Mouse (Mus musculus): ENCODE results near the gene Zfp639.
A peak's percentile ranks its signal among the peaks of the same experiment; 100 is the strongest.

Gene Zfp639

DNA sequence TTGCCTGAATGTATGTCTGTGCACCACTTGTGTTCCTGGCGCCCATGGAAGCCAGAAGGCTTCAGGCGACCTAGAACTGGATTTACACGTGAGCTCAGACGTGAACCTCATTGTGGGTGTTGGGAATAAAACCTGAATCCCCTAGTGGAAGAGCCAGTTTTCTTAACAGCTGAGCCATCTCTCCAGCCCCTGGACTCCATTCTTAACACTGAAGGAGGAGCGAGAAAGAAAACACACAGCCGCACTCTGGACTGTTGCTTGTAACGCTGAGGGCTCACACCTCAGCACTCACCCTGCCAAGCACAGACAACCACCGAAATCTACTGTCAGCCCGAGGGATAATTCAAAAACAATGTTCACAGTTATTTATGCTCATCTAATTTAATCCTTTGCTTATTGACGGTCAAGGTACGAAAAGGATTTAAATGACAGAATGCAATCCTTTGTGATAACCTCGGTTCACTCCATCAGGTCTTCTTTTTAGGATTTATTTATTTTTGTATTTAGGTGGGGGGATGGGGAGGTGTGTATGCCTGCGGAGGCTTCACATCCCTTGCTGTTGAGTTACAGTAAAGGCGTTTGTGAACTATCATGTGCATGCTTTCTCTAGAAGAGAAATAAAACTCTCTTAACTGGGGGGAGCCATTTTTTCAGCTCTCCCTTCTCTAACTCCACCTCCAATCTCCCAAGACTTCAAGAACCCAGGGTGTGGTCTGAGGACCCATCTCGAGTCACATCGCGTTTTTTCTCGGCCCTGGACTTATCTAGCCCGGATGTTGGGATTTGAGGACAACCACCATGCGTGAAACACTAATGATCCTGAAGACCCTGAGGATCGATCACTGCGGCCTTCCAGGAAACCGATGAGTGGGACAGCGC is at the start of gene Zfp639:
TSS of gene Zfp639 (plus strand) at position 764 of the 879 bp plus-strand sequence.
- DNase-seq (ENCODE audit: low read depth) = peak; percentile 39

DNA sequence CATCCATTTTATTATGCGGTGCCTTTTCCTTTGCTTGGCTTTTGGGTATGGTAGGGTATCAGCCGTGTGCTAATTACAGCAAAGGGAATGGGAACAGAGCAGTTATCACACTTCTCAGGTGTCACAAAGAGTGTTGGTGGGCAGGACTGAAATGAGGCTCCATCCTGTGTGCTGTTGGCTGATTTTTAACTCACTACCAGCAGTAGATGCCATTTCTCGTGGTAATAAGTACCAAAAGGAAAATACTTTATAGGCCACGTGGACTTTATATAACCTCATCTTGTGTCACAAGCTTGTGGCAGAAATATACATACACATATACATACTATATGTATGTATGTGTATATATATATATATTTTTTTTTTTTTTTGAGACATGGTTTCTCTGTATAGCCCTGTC is 42.7 kb upstream of the Zfp639 start:
- DNase-seq (ENCODE audit: low read depth) = no peak

DNA sequence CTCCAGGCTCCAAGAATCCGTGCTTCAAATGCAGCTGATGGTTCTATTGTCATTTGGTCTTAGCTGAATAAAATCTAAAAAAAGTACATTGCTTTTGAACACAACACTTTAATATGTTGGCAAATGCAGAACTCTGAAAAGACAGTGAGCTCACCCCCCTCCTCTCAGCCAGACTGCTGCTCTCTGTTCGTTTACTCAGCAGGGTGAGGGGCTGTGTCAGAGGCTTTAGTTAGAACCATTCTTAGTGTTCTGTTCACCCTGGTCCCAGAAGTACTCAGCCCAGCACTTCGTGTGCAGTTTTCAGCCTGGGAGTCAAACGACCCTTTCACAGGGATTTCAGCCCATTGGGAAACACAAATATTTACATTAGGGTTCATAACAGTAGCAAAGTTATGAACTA is 41.6 kb upstream of the Zfp639 start:
- no peak for DNase-seq (ENCODE audit: low read depth)

DNA sequence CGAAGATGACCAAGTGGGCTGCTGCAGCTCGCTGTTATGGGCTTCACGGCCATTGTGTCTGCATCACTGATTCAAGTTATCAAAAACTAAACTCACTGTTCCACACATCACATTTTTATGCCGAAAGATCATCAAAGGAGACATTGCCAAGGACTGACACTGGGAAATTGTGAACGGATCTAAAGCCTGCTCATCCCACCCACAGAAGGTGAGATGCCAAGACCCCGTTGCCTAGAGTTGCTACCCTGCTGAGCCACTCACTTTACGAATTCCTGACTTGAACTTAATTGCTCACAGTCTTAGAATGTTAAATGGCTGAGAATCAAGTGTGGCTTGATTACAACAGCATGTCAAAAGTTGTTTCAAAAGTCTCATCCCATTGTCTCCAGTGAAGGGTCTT is 39.6 kb upstream of the Zfp639 start:
- no peak for DNase-seq (ENCODE audit: low read depth)

DNA sequence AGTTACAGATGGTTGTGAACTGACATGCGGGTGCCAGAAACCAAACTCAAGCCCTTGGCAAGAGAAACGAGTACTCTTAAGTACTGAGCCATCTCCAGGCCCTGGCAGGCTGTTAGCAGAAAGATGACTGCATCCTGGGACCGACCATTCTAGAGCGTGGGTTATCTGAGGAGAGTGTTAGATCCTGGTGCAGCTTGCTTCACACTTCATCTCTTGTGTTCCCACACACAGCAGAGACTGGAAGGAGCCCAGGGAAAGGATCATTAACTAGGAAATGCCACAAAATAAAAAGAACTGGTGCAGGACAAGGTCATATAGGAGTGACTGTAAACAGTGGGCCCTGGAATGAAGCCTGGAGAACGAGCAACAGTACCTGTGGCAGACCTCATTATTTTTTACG is 39.0 kb upstream of the Zfp639 start:
- no peak for DNase-seq (ENCODE audit: low read depth)

DNA sequence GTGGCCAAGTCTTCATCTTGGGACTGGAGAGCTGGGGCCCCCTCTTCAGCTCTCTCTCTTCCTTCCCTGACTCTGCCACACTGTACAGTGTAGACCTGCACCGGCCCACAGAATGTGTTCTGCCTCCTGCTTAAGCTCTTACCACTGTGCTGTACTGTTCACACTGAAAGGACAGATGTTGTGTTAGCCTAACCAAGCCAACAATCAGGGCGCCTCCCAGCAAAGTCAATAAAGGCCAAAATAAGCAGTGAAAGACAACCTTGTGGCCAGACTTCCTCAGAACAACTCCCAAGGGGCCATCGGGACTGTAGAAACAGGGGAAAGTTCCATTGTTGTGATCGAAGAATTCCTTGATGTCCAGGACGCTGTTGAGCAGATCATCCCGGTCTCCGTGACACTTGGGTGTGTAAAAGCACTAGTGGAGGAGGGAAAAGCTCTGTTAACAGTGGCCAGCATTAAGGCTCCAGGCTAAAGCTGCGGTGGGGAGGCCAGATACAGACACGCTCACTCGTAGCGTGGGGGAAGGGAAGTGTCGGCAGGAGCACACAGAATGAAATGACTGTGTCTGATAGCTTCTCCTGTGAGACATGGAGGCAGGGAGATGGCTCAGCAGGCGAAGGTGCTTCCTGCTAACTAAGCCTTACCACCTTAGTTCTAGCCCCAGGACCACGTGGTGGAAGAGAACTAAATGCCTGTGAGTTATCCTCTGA is 37.7 kb upstream of the Zfp639 start:
- DNase-seq (ENCODE audit: low read depth) = no peak

DNA sequence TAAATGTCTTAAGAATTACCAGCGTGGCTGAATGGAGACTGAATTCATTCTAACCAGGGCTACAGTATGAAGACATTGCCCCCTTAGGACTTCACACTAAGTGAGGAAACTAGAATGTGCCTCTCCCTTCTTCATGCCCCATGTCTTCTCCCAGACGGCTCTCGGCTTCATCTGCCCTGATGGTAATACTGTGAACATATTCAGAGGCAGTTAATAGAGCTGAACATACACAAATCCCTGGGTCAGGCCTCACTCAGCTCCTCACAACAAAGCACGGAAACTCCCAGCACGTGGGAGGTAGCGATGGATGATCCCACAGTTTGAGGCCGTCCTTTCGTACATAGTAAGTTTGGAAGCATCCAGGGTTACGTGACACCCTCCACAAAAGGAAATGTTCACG is 36.9 kb upstream of the Zfp639 start:
- no peak for DNase-seq (ENCODE audit: low read depth)

DNA sequence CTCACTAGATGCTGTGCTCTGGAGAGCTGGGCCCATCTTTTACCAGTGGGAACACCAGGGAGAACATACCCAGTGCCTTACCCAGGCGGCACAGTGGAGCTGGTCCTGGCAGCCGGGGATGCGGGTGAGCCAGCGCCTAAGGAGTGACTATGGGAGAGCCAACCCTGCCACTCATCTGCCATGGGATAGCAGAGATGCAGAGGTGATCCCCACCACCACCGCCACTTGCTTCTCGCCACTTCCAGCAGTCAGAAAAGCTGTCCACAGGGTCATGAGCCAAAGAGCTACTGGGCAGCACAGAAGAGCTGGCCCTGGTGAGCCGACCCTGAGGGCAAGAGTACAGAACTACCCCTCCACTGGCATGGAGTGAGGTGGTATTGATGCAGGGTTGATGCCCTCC is 30.1 kb upstream of the Zfp639 start:
- no peak for DNase-seq (ENCODE audit: low read depth)

DNA sequence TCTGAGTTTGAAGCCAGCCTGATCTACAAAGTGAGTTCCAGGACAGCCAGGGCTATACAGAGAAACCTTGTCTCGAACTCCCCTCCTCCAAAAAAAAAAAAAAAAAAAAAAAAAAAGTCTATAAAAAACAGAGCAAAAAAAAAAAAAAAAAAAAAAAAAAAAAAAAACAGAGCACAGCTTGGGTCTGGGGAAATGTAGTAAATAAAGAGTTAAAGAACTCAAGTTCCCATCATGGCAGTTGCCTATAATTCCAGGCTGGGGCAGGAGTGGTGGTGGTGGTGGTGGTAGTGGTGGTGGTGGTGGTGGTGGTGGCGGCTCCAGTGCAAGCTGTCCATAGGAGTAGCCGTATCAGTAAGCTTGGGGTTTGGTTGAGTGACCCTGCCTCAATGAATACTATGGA is 27.0 kb upstream of the Zfp639 start:
- DNase-seq (ENCODE audit: low read depth) = no peak

DNA sequence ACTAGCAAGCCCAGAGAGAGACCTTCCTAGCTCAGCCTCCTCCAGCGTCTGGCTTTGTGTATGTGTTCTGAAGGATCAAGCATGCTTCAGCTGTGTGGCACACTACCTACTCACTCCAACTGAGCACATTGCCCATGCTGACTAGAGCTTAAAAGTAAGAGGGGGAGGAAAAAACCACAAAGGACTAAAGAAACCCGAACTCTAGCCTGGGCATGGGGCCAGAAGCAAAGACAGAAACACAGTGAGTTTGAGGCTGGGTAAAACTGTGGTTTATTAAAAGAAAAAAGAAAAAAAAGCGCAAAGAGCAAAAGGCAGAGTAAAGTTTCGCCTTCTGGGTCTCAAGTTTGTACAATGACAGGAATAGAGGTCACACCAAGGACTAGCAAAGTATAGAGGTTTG is 23.5 kb upstream of the Zfp639 start:
- peak; percentile 75 for DNase-seq (ENCODE audit: low read depth)

DNA sequence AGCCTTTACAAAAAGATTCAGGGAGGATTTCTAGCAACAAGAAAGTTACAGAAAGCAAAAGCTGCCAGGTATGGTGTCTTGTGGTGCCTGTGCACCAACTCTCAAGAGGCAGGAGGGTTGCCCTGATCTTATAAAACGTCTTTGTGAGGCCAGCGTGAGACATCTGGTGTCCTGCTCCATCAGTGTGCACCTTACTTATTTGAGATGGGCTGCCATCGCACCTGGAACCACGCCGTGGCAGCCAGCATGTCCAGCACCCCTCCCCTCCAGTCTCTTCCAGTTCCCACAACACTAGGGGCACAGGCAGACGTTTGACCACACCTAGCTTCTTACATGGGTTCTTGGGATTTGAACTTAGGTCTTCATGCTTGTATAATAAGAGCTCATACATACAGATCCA is 21.9 kb upstream of the Zfp639 start:
- DNase-seq (ENCODE audit: low read depth) = no peak

DNA sequence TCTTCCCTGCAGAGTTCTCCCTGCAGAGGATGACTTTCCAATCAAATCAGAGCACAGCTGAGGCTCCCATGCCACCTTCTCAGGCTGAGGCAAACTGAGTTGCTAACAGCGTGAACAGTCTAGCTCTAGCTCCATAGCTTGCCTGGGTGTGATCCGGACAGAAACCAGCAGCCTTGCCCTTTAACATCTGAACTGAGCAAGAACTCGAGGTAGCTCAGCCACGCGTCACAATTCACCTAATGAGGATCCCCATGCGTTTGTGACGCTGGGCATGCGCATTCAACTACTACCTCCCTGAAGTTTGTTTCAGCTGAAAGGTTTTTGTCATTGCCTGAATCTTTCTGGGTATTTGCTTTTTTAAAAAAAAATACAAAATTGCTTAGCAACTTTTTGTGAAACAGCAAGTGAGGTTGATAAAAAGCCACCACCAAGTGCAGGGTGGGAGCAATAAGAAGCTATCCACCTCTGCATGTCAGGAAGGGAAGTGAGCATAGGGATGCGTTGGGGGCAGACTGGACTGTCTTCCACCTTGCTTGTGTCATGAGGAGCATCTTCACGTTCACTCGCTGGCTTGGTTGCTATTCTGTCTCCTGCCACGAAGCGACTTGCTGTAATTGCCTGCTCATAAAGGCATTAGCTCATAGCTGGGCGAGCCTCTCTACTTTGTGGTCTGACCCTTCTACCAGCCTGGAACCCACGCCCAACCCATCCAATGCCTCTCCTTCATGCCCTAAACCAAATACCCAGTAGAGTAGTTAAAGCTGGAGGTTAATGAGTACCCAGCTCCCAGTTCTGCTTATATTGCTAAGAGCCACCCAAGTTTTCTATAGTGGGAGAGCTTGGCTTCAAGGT is 19.8 kb upstream of the Zfp639 start:
- DNase-seq (ENCODE audit: low read depth) = no peak

DNA sequence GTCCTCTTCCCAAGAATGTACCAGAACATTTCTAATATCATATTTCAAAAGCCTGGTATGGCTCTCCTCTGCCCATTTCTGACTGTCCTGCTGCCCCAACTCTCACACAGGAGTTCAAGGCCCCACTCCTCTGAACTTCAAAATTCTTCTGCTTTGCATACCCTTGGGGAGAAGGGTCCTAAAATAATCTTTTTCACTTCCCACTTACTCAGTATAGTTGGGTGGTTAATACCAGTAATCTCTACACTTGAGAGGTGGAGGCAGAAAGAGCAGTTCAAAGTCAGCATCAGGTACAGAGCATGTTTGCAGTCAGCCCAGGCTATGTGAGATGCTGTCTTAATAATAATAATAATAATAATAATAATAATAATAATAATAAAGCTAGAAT is 19.1 kb upstream of the Zfp639 start:
- DNase-seq (ENCODE audit: low read depth) = no peak

DNA sequence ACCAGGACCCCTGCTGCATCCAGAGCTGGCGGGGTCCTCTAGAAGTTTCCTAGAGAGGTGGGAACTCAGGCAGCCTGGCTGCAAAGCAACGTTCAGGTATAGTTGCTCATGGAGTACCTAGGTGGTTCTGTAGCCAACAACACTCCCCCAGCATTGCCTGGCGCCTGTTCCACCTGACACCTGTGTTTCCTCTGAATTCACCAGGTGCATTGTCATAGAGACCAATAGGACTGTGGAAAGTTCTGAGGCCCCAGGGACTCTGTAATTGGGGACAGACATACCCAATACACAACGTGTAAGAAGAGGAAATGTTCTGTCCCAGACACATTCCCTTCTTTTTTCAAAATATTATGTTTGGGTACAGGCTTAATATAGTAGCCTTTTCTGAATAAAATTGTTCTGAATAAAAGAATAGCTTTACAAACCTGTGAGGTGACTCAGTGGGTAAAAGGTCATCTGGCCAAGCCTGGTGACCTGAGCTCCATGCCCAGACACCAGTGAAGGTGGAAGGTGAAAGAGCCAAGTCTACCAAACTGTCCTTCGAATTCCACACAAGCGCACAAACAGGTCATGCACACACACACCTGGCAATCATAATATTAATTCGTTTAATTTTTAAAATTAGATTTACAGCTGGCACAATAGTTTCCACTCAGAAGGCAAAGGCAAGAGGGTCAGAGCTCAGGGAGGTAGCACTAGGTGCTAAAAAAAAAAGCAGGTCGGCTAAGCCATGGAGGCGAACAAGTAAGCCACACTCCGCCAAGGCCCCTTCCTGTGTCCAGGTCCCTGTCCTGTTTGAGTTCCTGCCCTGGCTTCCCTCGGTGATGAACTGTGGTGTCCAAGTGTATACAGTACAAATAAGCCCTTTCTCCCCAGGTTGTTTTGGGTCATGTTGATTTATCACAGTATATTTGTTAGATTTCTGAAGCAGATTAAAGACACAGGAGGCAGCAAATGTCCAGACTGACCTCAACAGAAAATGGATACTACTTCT is 17.7 kb upstream of the Zfp639 start, which contains the start of gene Kcnmb3:
TSS of gene Kcnmb3 (minus strand) at position 135 of the 994 bp plus-strand sequence.
- no peak for DNase-seq (ENCODE audit: low read depth)

DNA sequence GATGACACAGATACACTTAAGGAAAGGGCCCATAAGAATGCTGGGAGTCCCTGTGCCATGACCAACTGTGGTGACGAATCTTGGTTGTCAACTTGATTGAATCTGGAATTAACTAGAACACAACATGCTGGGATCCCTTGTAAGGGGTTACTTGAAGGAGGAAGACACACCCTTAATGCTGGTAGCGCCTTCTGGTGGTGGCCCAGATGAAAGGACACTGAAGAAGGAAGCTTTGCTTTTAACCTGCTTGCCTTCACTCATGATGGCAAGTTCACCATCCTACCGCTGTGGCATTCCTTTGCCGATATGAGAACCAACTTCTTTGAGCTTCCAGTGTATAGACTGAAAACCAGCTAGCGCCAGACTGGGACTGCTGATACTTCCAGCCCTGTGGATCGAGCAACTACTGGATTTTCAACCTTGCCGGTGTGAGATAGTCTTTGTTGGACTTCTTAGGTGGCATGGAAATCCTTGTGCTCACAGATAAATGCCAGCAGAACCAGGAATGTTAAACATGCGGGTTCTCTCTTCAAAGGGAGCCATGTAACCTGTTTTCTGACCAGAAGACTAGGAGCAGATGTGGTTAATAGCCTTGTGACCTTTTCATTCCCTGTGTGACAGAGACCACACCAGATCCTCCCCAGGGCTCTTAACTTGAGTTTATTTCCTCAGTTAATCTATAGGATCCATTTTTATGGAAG is 15.5 kb upstream of the Zfp639 start:
- no peak for DNase-seq (ENCODE audit: low read depth)

DNA sequence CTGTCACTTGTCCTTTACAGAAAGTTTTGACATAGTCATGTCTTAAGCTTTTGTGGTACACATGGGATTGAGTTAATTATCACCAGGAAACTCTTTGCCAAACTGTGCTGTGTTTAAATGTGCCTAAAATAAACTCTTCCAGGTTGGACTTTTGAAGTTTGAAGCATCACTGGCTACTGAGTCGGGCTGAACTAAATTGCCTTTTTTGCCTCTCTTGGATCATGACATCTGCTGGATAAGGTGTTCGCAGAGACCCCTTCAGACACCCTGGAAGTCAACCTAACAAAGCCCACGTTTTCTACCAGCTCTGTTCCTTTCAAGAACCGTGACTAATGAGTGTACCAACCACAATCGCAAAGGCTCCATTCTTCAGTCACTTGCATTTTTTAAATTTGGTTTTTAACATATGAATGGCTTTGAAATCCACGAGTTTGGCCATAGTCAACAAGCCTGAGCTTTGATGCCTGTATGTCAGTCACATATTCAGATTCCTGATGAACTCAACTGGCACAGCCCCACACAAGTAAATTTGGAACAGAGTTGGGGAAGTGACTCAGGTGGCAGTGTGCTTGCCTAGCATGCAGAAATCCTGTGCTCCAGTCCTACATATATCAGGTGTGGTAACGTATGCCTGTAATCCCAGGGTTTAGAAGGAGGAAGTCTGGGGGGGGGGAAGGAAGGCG is 14.8 kb upstream of the Zfp639 start:
- no peak for DNase-seq (ENCODE audit: low read depth)

DNA sequence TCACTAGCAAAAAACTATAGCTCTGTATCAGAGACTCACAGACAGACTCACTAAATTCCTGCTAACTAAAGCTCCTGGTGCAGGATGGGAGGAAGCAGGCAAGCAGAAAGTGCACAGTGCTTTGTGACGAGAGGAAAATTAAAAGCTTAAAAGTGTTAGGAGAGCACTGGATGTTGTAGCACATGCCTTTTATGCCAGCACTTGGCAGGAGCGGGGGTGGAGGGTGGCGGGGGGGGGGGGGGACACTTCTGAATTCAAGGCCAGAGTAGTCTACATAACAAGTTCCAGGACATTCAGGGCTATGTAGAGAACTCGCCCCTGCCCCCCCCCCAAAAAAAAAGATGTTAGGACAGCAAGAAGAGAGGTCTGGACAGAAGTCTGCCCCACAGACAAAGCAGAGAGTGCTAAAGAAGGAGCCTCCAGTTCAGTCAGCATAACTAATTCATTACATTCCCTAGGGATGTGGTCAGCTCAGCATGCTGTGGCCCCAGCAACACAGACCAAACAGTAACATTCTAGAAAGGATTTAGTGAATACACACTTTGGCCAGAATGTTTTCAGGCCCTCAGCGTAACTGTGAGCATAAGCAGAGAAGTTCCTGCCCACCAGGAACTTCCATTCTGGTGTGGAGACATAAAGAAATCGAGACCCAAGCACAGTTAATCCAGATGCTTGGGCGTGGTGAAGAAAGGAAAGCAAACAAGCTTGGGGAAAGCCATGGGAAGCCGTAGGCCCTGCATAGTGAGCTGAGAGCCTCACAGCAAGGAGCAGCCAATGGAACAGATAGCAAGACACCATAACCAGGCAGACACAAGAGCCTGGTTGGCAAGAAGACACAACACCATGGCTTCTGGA is 14.0 kb upstream of the Zfp639 start:
- peak; percentile 52 for DNase-seq (ENCODE audit: low read depth)

DNA sequence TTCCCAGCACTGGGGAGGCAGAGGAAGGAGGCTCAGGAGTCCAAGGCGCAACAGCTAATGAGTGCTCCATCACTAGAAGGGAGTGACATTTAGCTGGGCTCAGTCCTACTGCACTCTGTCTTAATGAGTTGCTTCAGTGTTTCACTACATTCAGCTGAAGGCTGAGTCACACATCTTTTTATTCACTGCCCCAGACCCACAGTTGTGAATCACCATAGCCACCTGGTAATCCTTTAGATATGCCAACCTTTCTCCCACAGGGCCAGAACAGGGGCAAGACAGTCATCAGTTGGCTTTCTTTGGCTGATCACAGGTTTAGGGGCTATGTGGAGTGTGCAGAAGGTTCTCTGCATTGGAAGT is 13.4 kb upstream of the Zfp639 start:
- DNase-seq (ENCODE audit: low read depth) = peak; percentile 66

DNA sequence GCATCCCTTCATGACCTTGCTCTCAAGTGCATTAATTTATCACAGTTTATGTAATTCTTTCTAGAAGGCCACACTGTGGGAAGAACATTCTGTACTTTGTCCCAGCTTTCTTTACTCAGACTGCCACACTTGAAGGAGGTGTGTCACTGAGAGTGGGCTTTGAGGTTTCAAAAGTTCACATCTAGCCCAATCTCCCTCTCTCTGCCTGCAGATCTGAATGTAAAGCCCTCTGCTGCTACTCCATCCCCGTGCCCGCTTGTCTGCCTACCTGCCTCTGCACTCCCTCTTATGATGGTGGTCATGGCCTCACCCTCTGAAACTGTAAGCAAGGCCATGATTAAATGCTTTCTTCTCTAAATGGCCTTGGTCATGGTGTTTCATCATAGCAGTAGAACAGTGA is 9.7 kb upstream of the Zfp639 start:
- DNase-seq (ENCODE audit: low read depth) = no peak
